Mouse (Mus musculus): ENCODE results near the gene Tnfrsf26. TPM values are rescaled to one million over a fixed set of nuclear protein-coding genes. Genes with fewer than 3 reads are reported as not detected.

The Tnfrsf26 gene
- total RNA-seq, 2 experiments from 2014 or later: 0.10 TPM; not detected in 1

DNA sequence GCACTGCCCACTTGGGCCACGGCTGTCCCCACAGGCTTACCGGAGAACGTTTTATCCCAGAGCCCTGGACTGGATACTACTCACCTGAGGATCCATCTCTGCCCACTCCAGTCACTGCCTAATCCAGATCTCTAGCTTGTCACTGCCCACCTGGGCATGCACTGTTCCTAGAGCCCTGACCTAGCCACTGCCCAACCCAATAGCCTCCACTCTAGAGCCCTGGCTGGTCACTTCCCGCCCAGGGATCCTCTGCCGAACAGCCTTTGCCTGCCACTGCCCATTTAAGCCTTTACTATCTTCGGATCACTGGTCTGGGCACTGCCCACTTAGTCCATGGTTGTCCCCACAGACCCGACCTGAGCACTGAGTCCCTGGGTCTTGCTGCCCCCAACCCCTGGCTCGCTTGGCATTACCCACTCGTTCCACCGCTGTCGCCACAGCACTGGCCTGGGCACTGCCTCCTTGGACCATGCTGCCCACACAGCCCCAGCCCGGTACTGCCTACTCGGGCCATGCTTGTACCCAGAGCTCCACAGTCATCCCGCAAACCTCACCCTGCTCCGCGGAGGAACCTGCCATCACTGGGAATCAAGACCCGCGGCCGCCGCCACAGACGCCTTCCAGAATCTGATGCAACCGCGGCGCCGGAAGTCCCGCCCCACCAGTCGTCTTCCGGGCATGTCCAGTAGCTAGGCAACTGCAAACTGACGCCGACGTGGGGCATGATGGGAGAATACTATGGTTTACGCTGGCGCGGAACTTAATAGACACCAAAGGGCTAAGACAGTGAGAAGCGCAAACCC lies 28.9 kb downstream of the Tnfrsf26 start, which contains the start of gene Cars:
Gene Cars (minus strand): TSS at position 663 of the 803 bp plus-strand sequence.
- peak; percentile 89 to 90 for DNase-seq

GRCm38 (mm10) chr7:143594865-143595264 lies 33.7 kb downstream of the Tnfrsf26 start:
- DNase-seq: no peak

DNA sequence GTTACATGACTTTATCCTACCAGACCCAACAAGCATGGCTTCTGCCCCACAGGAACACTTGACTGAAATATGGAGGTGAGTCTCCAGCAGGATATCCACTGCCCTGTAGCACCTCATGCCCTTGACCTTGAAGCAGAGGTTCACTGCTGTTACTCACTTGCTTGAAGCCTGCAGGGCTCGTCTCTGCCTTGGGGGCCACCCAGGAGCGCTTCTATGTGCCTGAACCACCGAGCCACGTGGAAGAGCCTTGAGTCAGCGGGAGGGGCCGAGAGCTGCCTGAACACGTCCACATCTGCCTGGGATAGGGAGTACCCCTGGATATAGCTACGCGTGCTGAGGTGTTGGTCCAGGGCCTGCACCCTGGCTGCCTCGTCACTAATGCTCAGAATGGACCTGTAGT lies 36.3 kb downstream of the Tnfrsf26 start:
- DNase-seq: no peak

DNA sequence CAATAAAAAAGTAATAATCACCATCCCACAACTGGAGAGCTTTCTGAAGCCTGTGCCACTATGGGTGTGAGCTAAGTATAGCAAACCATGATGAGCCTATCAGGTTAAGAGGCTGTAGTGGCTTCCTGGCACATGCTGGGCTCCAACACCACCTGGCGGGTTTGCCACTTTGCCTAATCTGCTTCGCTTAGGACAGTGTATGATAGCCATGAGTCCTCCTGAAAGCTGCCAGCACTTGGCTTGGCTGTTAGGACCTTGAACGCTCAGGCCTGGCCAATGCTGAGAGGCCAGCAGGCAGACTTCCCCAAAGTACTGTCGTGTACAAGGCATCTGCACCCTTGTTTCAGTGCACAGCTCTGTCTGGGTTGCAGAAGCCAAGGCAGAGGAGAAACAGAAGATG lies 40.5 kb downstream of the Tnfrsf26 start:
- DNase-seq: no peak

DNA sequence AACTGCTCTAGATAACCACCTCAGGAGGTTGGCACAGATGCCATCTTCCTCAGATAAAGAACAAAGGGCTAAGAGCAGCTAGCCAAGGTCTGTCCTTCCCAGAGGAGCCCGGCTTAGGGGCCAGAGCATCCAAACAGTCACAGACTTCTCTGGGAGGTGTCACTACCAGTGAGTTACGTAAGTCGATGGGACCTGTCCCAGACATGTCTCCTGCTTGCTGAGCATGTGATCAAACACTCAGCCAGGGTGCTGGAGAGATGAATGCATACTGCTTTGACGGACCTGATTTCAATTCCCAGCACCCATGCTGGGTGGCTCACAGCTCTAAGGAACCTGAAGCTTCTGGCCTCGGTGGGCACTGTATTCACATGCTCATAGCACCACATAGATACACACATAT lies 40.9 kb downstream of the Tnfrsf26 start:
- DNase-seq: no peak

GRCm38 (mm10) chr7:143583956-143584355 lies 44.6 kb downstream of the Tnfrsf26 start:
- DNase-seq: peak in 1 of 2 experiments; percentile 24

- no peak for DNase-seq
These were observed 45.5 kb downstream of the Tnfrsf26 start for GRCm38 (mm10) chr7:143583025-143583424.

- DNase-seq: no peak
These were observed 52.8 kb downstream of the Tnfrsf26 start for GRCm38 (mm10) chr7:143575751-143576150.

DNA sequence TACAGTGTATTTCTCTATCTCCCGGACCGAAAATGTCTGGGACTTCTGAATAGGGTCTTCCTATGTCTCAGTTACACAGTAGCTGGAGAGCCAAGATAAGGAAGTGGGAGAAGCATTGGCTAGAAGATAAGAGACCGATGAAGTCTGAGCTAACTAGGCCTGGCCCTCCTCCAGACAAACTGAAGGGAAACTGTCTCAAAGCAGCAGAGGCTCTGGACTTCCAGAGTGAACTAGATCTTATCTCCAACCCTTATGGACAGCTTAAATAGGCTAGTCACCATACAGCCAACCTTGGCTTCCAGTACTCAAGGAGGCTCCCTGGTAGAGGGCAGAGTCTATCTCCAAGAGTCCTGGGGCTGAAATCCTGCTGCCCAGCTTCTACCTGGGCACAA lies 62.9 kb downstream of the Tnfrsf26 start:
- no peak for DNase-seq

DNA sequence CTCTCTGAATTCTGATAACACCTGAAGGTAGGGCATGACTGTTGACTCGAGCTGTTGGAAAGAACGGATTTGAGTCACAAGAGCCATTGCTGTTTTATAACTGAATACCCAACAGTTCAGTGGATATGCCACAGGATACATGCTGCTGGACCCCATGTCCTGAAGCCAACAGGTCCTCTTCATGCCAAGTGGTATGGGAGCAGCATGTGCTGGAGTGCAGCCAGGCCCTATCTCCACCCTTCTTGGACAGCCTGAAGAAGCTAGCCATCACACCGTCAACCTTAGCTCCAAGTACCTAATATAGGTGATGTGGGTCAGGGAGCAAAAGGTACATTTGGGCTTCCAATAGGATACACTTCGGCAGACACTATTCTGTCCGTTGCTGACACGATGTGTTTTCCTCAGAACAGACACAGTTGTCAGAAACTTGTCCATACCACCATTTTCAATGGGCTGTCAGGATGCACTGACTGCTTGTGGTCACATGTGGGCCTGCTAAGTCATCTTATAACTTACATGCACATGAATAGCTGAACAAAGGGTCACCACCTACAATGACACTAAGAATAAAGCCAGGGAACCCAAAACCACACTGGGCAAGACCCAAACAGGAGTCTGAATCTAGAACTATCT lies 63.4 kb downstream of the Tnfrsf26 start:
- no peak for DNase-seq

- DNase-seq: no peak
These were observed 64.7 kb downstream of the Tnfrsf26 start for GRCm38 (mm10) chr7:143563787-143564186.

Small RNA genes lying within 50 kb of the gene (microRNA-seq; reads per million reads assigned to microRNA genes)
- 0 to 0.21 reads per million in 2 experiments for gene Mir7064

Other genes with a start within 250 kb of the Tnfrsf26 start
- gene Cdkn1c, start 167.7 kb downstream of the Tnfrsf26 start, total RNA-seq (2021): 1 to 10 TPM; 3.6 to 6.7 TPM
- gene Slc22a18, start 155.0 kb downstream of the Tnfrsf26 start, total RNA-seq (2021): under 1 TPM; 0.28 to 0.65 TPM
- gene Phlda2, start 125.6 kb downstream of the Tnfrsf26 start, total RNA-seq (2021): not detected
- 100 to 1,000 TPM; 114 to 122 TPM for gene Nap1l4, start 79.6 kb downstream of the Tnfrsf26 start, total RNA-seq (2021)
- gene Cars, start 28.6 kb downstream of the Tnfrsf26 start, total RNA-seq (2021): 10 to 100 TPM; 46.3 to 51.5 TPM
- 1 to 10 TPM; 1.7 to 2.7 TPM for gene Tnfrsf22, start 20.9 kb upstream of the Tnfrsf26 start, total RNA-seq (2021)
- 1 to 10 TPM; 1.1 to 1.4 TPM for gene Tnfrsf23, start 57.1 kb upstream of the Tnfrsf26 start, total RNA-seq (2021)
- gene Osbpl5, start 128.3 kb upstream of the Tnfrsf26 start, total RNA-seq (2021): 10 to 100 TPM; 28.2 to 28.3 TPM
- gene Mrgprg, start 138.3 kb upstream of the Tnfrsf26 start, total RNA-seq (2021): not detected
- gene Mrgpre, start 155.8 kb upstream of the Tnfrsf26 start, total RNA-seq (2021): 1 to 10 TPM; 5.4 to 6.5 TPM
- gene Nadsyn1, start 194.1 kb upstream of the Tnfrsf26 start, total RNA-seq (2021): 1 to 10 TPM; 5.9 to 6.9 TPM
- gene Dhcr7, start 194.4 kb upstream of the Tnfrsf26 start, total RNA-seq (2021): 10 to 100 TPM; 39.0 to 40.8 TPM
- gene Gm498, start 238.1 kb upstream of the Tnfrsf26 start, total RNA-seq (2021): not detected